Mouse (Mus musculus) liver, postnatal 0 days (tissue): ENCODE measurements around the gene Alpk1.

ENCODE experiments used
- CTCF ChIP-seq: sonication (generic); IDR thresholded peaks from 2 replicates; pipeline ENCODE4 v1.5.1; 2016; ENCODE audit warnings: antibody characterized with exemption, low read depth
- EP300 ChIP-seq: IDR thresholded peaks from 2 replicates; pipeline ENCODE4 v1.6.1; 2016; ENCODE audit warnings: antibody characterized with exemption, low read depth, mild to moderate bottlenecking

DNA sequence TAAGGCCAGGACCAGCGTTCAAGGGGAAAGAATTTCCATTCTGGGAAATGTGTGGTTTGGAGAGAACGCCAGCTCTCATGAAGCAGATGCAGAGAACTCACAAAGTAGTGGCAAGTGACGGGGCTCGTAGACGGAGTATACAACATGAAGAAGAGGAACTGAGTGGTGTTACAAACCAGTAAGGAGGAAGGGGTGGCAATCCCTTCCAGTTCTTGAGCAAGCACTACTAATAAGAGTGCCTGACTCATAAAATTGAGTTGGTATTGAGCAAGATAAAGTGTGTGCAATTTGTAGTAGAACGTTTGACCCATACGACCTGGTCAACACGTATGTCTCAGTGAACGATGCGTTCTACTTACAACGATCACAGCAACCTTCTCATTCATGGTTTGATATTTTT, 11.2 kb downstream of the Alpk1 start:
- TF ChIP-seq CTCF (no peak), EP300 (0 out of 2 replicates have a peak, but pooled peaks have one; percentile 13)
